Mouse (Mus musculus) adrenal gland, postnatal 36 days (tissue): ENCODE measurements around the gene Fiz1. TPM values are rescaled to one million over a fixed set of nuclear protein-coding genes. Genes with fewer than 3 reads are reported as not detected.
A peak's percentile ranks its signal among the peaks of the same experiment; 100 is the strongest.

Source experiments
- DNase-seq, 2 experiments: peaks; one replicate each; pipeline ENCODE4 v3.0.0; 2021; ENCODE audit warnings: mixed read lengths in 1 of 2
- long read RNA-seq, 2 experiments: library from polyadenylated mRNA; stranded (forward); transcript quantifications; one replicate each; pipeline ENCODE4 v2.0.0; 2021; ENCODE audit warnings: borderline sequencing depth in 2 of 2
- total RNA-seq, 2 experiments: library from RNA; stranded (reverse); gene quantifications; 2 replicates each; pipeline ENCODE4 v1.2.3; 2021

The Fiz1 gene
- 10 to 100 TPM; 23.5 to 31.5 TPM for total RNA-seq
- long read RNA-seq, experiment 1, partial matches to known transcripts: 1 of 8 reads
- long read RNA-seq, experiment 1, other reads (novel, unspliced or antisense): 2 of 8 reads
- long read RNA-seq, experiment 2, transcript Fiz1-201 (3 exons, 2,546 nt): major isoform, 5 of 9 reads
- long read RNA-seq, experiment 2, partial matches to known transcripts: 0 of 9 reads
- long read RNA-seq, experiment 2, other reads (novel, unspliced or antisense): 1 of 9 reads

- peak; percentile 96 to 97 for DNase-seq
These were observed at the start of gene Fiz1, which contains the start of gene Zfp524 for GRCm38 (mm10) chr7:5014251-5015117. Gene Fiz1, minus strand, starts transcription at chr7:5014697. Gene Zfp524, plus strand, starts transcription at chr7:5014415.

- peak; percentile 77 to 80 for DNase-seq
These were observed 48.0 kb upstream of the Fiz1 start for GRCm38 (mm10) chr7:5062360-5063001.

DNA sequence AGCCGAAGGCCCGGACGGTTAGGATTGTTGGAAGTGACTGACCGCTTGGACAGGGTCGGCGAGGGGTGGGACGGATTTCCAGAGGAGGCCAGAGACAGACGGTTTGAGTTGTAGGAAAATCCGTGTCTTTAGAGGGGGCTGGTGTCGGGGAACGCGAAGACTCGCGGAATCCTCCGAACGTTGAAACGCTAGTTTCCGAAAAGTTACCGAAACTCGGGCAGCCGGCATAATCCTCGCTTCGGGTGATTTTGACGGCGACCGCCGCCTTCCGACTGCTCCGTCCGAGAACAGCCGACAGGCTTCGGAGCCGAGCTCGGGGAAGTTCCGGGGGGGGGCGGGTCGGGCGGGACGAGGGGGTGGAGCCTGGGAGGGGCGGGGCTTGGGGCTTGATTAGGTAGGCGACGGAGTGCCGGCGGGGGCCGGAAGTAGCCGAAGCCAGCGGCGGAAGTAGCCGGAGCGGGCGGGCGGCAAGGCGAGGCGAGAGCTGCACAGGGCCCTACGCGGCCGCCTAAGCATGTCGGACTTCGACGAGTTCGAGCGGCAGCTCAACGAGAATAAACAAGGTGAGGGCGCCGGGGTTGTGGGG lies 47.4 kb upstream of the Fiz1 start, which contains the start of gene U2af2:
Gene U2af2 (plus strand): TSS at position 370 of the 586 bp plus-strand sequence.
- peak; percentile 95 to 98 for DNase-seq

DNA sequence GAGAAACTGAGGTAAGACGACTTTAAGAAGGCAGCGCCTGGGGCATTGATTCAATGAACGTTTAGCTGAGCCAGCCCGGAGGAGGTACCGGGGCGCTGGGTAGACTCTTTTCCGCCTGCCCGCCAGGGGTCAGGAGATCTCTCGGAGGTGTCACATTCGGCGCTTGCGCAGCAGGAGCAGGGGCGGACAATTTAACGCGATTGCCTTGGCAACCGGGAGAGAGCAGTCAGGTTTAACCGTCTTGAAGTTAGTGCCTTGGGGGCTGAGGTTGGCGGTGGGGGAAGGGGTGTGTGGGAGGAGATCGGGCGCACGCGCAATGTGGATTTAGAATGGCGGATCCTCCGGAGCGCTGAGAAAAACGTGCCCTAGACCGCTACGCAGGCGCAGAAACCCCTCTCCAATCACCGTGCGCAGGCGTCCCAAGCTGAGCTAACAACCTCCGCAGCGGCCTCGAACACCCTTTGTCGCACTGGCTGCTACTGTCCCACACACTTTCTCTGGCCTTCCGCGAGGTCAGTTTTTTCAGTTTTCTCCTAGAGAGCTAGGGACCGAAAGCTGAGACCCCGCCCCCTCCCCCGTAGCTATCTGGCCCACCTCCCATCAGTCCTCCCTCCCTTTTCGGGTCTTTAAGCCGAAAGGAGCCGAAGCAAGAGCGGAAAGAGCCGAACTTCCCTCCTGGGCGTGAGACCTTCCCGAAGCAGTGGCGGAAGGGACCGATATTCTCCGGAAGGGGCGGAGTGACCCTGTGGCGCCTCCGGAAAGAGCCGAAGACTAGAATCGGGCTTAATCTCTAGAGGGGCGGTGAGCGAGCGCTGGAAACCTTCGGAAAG lies 46.7 kb upstream of the Fiz1 start:
- peak; percentile 97 to 98 for DNase-seq

- DNase-seq: peak; percentile 83 to 89
These were observed 45.8 kb upstream of the Fiz1 start for GRCm38 (mm10) chr7:5060239-5060731.

DNA sequence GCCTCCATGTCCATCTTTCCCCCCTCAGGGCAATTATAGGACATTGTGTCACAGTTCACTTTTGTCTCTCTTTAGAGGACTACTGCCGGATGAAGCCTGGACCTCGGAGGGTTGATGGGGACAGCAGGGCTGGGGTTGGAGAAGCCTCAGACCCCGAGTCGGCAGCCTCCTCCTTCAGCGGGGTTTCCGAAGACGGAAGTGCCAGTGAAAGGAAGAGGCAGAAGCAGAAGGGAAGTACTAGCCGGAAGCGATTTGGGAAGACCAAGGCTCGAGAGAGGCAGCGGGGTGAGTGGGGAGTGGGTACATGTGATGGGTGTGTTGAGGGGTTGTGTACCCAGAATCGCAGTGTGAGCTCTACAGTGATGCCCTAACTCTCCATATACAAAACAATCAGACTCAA lies 44.9 kb upstream of the Fiz1 start:
- DNase-seq: no peak

GRCm38 (mm10) chr7:5058631-5059030 lies 44.1 kb upstream of the Fiz1 start:
- DNase-seq: no peak

- DNase-seq: no peak
These were observed 43.3 kb upstream of the Fiz1 start for GRCm38 (mm10) chr7:5057804-5058203.

DNA sequence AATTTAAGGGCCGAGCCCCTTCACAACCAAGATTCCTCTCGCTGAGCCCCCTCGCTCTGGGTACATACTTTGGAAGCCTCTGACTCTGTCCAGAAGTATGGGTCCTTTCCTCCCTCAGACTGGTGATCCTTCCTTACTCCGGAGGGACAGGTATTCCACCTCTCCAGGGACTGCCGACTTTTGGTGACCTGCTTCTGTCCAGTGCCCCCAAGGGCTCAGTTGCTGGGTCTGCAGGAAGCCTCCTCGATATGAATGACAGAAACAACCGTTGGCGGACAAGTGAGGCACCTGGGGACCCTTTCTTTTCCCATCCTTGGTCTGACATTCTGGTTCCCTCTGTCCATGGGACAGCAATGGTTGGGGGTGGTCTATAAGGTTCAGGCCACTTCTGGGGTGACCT lies 42.9 kb upstream of the Fiz1 start:
- no peak for DNase-seq

- DNase-seq: no peak
These were observed 42.3 kb upstream of the Fiz1 start for GRCm38 (mm10) chr7:5056651-5057263.

DNA sequence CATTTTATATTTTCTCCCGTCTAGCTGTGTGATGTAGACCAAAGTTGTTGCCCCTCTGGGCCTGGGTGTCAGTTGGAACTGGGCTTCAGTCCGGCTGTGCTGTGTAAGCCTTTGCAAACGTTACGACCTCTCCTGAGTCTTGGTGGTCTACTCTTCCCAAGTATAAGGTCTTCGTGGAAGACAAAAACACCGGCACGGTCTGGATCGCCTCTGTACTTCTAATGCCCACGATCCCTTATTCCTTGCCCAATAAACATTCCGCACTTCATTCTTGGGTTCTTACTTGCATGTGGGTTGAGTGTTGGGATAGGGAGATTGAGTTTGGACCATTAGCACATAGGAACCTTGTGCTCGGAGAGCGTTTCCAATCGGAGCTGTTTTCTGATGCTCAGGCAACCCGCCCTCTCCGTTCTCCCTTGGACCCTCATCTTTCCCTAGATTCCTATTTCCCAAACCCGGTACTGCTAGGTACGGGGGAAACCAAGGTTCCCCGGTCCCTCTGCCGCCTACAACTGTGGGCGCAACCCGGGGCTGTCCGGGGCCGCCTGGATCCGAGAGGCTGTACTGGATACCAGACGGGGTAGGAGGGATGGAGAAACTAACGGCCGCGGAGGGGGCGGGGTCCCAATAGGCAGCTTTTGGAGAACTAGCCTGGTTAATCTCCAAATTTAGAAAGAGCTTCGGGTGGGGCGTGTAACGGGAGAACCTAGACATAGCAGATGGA lies 39.1 kb upstream of the Fiz1 start:
- no peak for DNase-seq

GRCm38 (mm10) chr7:5052931-5053343 lies 38.4 kb upstream of the Fiz1 start:
- no peak for DNase-seq

DNA sequence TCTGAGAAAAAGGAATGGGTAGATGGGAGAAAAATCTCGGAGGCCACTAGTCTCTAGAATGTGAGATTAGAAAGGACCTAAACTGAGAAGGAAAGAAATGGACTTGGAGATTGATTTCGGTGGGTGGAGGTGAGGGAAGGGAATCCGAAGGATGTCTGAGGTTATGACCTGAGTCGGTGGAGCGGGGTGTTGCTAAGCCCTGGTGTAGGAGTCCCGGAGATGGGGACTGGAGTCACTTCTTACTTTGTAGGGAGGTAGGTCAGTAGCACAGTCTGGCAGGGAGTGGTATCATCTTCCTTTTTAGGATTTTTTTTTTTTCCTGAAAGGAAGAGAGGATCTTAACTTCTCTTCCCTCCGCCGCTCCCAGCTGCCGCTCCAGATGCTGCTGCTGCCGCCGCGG lies 37.9 kb upstream of the Fiz1 start:
- DNase-seq: no peak

GRCm38 (mm10) chr7:5051193-5052192 lies 37.0 kb upstream of the Fiz1 start, which contains the start of gene Zfp580:
Gene Zfp580, plus strand, starts transcription at chr7:5051538.
- DNase-seq: peak; percentile 78 to 87

- DNase-seq: no peak
These were observed 32.8 kb upstream of the Fiz1 start for GRCm38 (mm10) chr7:5047313-5047712.

DNA sequence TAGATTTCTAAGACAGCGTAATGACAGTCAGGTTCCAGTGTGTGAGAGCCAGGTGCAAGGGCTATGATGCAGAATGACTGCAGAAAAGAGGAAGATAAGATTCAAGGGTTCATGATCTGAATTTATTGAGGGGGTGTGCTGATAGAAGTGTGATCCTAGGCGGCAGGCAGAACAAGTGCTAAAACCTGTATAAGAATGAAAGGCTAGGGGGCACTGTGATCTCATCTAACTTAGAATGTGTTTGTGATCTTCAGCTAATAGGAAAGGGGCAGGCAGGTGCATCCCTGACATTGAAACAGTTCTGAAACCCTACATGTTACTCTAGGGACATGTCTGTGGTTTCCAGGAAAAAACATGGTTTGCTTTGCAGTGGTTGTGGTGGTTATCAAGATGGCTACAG lies 31.6 kb upstream of the Fiz1 start:
- no peak for DNase-seq

GRCm38 (mm10) chr7:5044981-5045380 lies 30.5 kb upstream of the Fiz1 start:
- DNase-seq: no peak

DNA sequence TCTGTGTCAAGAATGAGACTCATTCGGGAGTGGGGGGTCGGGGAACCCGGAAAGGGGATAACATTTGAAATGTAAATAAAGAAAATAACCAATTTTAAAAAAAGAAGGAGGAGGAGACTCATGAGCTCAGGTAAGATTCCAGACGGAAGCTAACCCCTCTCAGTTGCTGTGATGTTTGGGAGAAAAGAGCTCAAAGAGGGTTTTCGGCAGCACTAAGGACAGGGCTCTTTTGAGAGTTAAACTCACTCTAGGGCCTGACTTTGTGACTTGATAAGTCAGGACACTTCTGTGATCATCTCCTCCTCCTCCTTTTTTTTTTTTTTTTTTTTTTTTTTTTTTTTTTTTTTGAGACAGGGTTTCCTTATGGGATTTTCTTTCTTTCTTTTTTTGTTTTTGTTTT lies 24.4 kb upstream of the Fiz1 start:
- DNase-seq: no peak
